Mouse (Mus musculus): Measurements from ENCODE around the gene Ly86. TPM values are rescaled to one million over a fixed set of nuclear protein-coding genes. Genes with fewer than 3 reads are reported as not detected.

Ly86 gene
- total and polyA plus RNA-seq, 2 experiments from 2014 or later = 11.0 to 11.5 TPM

DNA sequence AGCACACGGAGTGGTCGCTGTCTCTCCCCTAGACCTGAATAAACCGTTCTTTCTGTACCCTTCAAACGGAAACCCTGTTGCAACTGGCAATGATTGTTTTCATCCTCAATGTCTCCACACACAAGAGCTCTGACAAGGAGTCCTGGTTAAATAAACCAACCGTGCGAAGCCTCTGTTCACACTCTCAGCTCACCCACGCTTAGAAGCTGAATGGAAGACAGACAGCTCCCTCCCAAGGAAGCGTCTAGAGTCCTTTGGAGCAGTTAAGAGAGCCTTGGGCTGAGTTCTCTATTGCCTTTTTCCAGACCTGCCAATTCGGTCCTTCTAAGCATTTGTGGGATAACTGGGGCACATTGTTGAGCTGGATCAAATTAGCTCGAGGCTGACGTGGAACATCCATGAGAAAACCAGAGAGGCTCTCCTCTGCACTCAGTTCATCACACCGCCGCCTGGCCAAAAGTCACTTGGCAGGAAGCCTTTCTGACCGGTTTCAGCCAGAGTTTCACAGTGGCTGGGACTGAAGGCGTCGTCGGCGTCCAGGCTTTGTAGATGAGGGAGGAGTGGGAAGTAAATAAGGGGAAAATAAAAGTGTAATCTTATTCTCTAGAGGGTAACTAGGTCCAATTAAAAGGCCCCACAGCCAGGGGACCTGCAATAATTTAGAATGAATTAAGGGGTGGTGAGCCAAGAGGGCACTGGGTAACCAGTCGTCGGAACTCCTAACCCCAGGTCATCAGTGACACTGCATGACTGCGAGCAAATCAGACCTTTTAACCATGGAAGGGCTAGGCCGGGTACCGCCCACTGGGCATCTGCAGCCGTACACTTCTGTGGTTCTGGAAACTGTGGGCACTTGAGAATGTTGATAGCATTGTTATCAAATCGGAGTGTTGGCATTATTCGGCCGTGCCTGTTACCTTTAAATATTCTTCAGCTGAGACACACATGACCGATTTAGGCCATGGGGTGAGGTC lies 115.2 kb downstream of the Ly86 start:
- Histone ChIP-seq H3K36me3 (ENCODE audit: insufficient read depth, low read length) (no peaks in the 10 kb centered on the region), H3K27me3 (ENCODE audit: insufficient read depth, low read length) (no peaks in the 10 kb centered on the region), H3K4me2 (ENCODE audit: low read depth, low read length, poor library complexity, severe bottlenecking) (no peak overlapping the region), H3K27ac (ENCODE audit: low read depth, low read length) (no peak overlapping the region), H3K9ac (replicated peaks; ENCODE audit: low read length, poor library complexity, severe bottlenecking) (no peak overlapping the region), H3K4me3 (ENCODE audit: low read depth, low read length) (no peak overlapping the region), H3K9me3 (ENCODE audit: low read length) (no peaks in the 10 kb centered on the region), H3K4me1 (ENCODE audit: insufficient read depth, low read length) (no peaks in the 10 kb centered on the region)
- 77% methylated on average over 28 of the region's 28 CpGs for WGBS
- no peak for TF ChIP-seq CTCF (IDR thresholded peaks at IDR 0.05)
- ATAC-seq (ENCODE audit: low FRiP score) (no peak), DNase-seq (ENCODE audit: low spot score) (peak; percentile 65)

DNA sequence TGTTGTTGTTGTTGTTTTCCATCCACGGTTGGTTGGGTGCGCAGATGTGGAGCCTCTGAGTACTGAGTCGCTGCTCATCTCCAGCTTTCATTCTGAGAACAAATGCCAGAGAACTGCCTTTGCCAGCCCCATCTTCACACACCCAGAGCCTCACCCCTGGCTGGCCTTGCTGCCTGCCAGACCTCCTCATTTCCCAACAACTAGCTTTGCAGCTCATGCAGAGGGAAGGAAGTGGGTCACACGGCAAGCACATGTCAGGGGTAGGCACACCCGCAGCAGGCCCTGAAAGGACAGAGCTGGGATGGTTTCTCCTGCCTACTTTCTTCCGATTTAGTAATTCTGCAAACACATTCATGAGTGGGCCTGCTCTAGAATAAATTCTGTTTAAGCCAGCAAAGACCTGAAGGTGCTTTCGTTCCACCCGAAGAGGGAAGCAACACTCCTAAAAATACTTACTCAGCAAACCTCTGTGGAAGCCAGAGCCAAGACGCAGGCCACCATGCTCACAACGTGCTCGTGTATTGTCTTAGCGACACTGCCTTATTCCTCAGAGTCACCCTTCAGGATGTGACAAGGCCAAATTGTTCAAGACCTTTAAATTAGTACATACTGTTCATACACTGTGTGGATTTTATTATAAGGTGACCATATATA lies 117.2 kb downstream of the Ly86 start:
- DNase-seq (ENCODE audit: low spot score) (no peak), ATAC-seq (ENCODE audit: low FRiP score) (no peak)
- WGBS = 93% methylated on average over 12 of the region's 12 CpGs
- Histone ChIP-seq H3K9me3 (ENCODE audit: low read length) (no peaks in the 10 kb centered on the region), H3K27ac (ENCODE audit: low read depth, low read length) (no peak overlapping the region), H3K27me3 (ENCODE audit: insufficient read depth, low read length) (no peaks in the 10 kb centered on the region), H3K4me2 (ENCODE audit: low read depth, low read length, poor library complexity, severe bottlenecking) (no peak overlapping the region), H3K4me1 (ENCODE audit: insufficient read depth, low read length) (no peaks in the 10 kb centered on the region), H3K36me3 (ENCODE audit: insufficient read depth, low read length) (no peaks in the 10 kb centered on the region), H3K9ac (replicated peaks; ENCODE audit: low read length, poor library complexity, severe bottlenecking) (no peak overlapping the region), H3K4me3 (ENCODE audit: low read depth, low read length) (no peak overlapping the region)
- TF ChIP-seq CTCF (IDR thresholded peaks at IDR 0.05) = no peak

DNA sequence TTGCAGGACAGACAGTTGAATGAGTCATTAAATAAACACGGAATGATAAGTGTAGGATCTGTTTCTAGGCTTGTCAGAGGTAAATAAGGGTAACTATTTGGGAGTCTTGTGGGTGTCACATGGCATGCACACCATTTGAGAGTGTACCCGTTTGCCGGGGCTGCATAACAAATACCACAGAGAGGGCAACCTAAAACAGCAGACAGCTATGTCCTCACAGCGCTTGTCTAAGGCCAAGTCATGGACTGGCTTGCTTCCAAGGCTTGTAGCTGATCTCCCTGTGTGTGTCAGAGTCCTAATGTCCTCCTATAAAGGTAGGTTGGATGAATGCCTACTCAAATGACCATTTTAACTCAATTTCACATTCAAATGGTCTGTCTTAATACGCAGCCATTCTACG lies 120.7 kb downstream of the Ly86 start:
- WGBS = 83% methylated on average over 6 of the region's 6 CpGs
- H3K27ac ChIP-seq (ENCODE audit: low read depth, low read length) = no peak overlapping the region
- no peaks in the 10 kb centered on the region; the same call in 1 of the 2 replicates for H3K4me1 ChIP-seq (ENCODE audit: insufficient read depth, low read length)
- TF ChIP-seq CTCF (IDR thresholded peaks at IDR 0.05) = no peak
- H3K27me3 ChIP-seq (ENCODE audit: insufficient read depth, low read length) = no peaks in the 10 kb centered on the region; the same call in 1 of the 2 replicates
- no peak overlapping the region for H3K4me3 ChIP-seq (ENCODE audit: low read depth, low read length)
- no peak for ATAC-seq (ENCODE audit: low FRiP score)
- no peak overlapping the region for H3K4me2 ChIP-seq (ENCODE audit: low read depth, low read length, poor library complexity, severe bottlenecking)
- no peaks in the 10 kb centered on the region for H3K36me3 ChIP-seq (ENCODE audit: insufficient read depth, low read length)
- DNase-seq (ENCODE audit: low spot score) = no peak
- no peak overlapping the region for H3K9ac ChIP-seq (replicated peaks; ENCODE audit: low read length, poor library complexity, severe bottlenecking)
- H3K9me3 ChIP-seq (ENCODE audit: low read length) = no peaks in the 10 kb centered on the region

DNA sequence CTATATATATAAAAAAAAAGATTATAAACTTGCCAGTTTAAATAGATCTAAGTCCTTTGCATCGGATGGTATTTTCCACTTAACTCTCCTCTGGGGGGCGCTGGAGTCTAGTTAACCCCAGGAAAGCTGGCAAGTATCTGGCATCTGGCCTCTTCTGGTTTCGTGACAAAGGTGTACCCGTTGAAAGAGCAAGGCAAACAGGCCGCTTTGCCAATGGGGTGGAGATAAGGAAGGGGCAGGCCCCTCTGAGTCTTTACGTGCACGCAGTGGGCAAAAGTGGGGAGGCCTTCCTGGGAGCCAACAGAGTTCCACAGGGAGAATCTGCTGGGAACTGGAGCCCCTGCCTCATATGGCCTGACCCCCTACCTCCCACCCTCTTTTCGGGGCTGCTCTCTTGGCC lies 122.8 kb downstream of the Ly86 start:
- no peaks in the 10 kb centered on the region; the same call in 1 of the 2 replicates for H3K27me3 ChIP-seq (ENCODE audit: insufficient read depth, low read length)
- no peaks in the 10 kb centered on the region for H3K9me3 ChIP-seq (ENCODE audit: low read length)
- H3K4me2 ChIP-seq (ENCODE audit: low read depth, low read length, poor library complexity, severe bottlenecking) = no peak overlapping the region
- no peak overlapping the region for H3K27ac ChIP-seq (ENCODE audit: low read depth, low read length)
- H3K36me3 ChIP-seq (ENCODE audit: insufficient read depth, low read length) = no peaks in the 10 kb centered on the region
- TF ChIP-seq CTCF (IDR thresholded peaks at IDR 0.05) = peak; percentile 67
- 12% methylated on average over 8 of the region's 8 CpGs for WGBS
- H3K4me3 ChIP-seq (ENCODE audit: low read depth, low read length) = no peak overlapping the region
- DNase-seq (ENCODE audit: low spot score) = peak; percentile 80
- ATAC-seq (ENCODE audit: low FRiP score) = 0 out of 2 replicates have a peak, but pooled peaks have one; percentile 5
- H3K4me1 ChIP-seq (ENCODE audit: insufficient read depth, low read length) = no peaks in the 10 kb centered on the region; the same call in 1 of the 2 replicates
- H3K9ac ChIP-seq (replicated peaks; ENCODE audit: low read length, poor library complexity, severe bottlenecking) = no peak overlapping the region

Measured in midbrain, postnatal 0 days (tissue).